Mouse (Mus musculus): Measurements from ENCODE around the gene Gm2a.
"Not testable (repeated sequence)": the region's sequence is repeated elsewhere in the genome, so short reads cannot be mapped to it uniquely, and the experiment has no call there.

Gm2a gene

GRCm38 (mm10) chr11:55096731-55097462, 1.0 kb upstream of the Gm2a start:
- no peak for DNase-seq (ENCODE audit: low read depth)

DNA sequence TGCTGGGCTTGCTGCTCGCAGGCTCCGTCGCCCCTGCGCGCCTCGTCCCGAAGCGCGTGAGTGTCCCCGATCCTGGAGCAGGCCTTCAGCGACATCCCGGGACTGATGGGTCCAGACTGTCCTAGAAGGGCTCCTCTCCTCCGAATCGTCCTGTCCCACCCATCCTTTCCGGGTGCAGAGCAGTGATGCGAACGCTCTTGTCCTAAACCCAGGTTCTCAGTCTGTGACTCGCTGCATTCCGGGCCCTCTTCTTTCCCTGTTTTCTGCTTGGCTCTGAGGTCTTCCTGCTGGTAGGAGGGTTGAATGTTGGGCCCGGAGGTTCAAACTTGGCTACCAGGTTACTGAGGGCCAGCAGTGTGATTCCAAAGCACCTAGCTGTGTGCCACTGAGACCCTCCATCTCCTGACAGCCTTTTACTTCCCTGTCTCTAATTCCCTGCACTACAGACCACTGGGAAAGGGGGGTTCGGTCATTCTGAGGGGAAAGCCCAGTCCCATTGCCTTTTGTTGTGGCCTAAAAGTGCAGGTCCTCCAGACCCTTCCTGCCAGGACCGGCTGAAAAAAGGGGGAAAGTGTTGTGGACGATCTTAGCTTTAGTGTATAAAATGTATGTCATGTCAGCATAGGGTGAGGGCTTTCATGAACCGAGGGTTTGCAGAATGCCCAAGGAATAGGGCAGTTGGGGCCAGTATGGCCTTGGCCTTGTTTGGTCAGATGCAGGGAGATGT, 437 bp downstream of the Gm2a start:
- DNase-seq (ENCODE audit: low read depth): peak; percentile 25

GRCm38 (mm10) chr11:55099019-55099771, 1.3 kb downstream of the Gm2a start:
- DNase-seq (ENCODE audit: low read depth): no peak

DNA sequence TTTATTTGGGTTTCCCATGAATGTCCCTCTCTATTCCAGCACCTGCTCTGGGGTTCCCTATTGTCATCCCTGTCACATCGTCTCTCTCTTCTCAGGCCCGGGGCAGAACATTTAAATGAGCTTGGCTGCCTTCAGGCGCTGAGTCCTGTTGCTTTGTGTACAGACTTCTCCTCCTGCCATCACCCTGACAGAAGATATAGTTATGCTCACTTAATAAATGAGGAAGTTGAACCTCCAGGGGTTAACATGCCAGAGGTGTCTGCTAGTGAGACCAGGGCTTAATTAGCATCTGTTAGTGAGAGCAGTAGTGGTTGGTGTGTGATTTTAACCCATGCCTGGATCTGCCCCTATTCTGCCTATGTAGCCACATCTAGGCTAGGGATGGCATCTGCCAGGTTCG, 2.0 kb downstream of the Gm2a start:
- peak; percentile 46 for DNase-seq (ENCODE audit: low read depth)

DNA sequence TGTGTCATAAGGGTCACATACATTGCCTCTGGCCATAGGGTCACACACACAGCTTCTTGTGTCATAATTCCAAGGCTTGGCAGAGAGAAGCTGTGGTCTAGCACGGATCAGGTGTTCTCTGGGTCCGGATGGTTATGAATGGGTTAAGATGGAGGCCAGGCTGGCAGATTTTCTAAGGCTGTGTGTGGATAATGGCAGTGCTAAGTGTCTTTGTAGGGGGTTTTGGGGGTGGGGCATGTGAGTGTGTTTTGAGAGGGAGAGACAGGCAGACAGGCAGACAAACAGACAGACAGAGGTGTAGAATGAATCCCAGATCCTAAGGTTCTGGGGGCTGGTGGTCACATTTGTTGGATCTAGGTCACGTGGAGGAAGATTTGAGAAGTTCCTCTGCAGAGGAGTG, 4.1 kb downstream of the Gm2a start:
- DNase-seq (ENCODE audit: low read depth): no peak

DNA sequence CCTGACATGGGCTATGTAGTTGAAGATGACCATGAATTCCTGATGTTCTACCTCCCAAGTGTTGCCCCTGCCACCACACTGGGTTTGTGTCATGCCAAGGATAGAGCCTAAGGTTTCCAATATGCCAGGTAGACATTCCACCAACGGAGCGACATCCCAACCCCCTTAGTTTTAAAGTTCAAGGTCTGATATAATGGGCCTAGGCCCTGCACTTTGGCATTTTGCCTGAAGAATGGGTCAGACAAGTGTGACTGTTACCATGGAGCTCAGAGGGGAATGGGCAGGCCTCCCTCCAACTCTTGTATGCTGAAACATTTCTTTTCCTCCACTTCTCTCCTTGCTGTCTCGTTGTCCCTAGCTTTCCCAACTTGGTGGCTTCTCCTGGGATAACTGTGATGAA, 5.3 kb downstream of the Gm2a start:
- no peak for DNase-seq (ENCODE audit: low read depth)

DNA sequence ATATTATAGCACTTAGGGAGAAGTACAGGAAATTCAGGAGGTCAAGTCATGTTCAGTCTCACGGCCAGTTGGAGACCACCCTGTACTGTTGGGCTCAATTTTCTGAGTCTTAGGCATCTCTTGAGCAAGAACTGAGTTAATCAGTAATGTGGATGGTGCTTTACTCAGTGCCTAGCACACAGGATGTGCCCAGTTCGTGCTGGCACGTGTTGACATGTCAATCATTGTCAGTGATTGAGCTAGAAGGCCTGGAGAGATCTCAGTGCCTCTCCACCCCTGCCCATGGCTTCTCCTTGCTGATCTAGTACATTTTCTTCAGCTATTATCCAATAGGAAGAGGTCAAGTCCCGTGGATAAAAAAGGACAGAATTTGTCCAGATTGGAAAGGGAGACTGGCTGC, 7.5 kb downstream of the Gm2a start:
- no peak for DNase-seq (ENCODE audit: low read depth)

DNA sequence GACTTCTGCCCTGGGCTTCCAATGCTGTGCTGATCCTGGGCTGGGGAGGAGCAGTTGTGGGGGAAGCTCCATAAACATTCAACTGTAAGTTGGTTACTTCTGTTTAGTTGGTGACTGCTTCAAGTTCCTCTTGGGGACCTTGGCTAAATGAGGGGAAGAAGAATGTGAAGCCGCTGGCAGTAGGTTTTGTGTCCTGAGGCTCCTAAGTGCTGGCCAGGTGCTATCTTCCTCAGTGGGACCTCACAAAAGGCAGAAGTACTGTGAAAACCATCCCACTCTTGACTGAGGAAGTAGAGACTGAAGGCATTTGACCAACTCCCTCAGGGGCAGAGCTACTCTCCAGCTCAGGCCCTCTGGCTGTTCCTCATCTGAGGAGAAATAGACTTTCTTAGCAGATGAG, 8.7 kb downstream of the Gm2a start:
- no peak for DNase-seq (ENCODE audit: low read depth)

GRCm38 (mm10) chr11:55109521-55110300, 11.8 kb downstream of the Gm2a start:
- no peak for DNase-seq (ENCODE audit: low read depth)

DNA sequence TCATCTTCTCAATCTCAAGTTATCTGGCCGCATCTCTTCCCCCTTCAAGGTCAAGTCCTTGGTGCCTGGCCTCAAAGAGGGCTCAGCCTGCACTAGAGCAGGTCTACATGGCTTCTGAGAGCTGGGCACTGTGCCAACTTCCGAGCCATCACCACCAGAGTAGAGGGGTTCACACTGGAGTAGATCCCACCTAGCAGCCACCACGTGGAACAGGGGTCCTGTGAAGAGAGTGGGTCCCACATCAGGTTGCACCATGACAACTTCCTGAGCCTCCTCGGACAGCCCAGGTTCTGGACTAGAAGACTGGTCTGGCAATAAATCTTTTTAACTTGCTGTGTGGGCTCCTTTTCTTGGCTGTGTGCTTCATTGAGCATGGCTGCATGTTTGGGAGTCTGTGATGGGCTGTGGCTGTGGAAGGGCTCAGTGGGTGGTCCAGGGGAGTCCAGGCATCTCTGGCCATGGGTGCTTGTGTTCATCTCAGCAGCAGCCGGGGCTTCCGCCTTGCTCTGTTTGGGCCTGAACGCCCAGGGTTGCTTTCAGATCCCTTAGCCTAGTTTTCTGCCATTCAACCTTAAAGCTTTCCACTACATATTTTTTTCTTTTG, 12.8 kb downstream of the Gm2a start:
- no peak for DNase-seq (ENCODE audit: low read depth)

- DNase-seq (ENCODE audit: low read depth): peak; percentile 40
Measured at GRCm38 (mm10) chr11:55113209-55113860, 15.4 kb downstream of the Gm2a start.

DNA sequence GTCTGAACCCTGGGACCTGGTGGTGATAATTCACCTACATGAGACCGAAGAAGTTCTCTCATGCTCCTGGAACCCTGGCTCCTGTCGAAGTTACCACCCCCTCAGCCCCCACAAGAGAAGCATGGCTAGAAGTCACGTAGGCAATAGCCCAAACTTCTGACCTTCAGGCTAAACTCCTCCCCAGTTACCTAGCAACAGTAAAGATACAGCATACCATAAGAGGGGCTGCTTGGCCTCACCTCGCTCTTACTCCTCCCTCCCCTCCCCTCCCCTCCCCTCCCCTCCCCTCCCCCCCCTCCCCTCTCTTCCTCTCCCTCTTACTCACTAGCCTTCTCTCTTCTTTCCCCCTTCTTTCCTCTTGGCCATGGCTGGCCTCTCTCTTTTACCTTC, 15.9 kb downstream of the Gm2a start:
- not testable (repeated sequence) for DNase-seq (ENCODE audit: low read depth)

GRCm38 (mm10) chr11:55114291-55114690, 16.4 kb downstream of the Gm2a start:
- DNase-seq (ENCODE audit: low read depth): no peak

GRCm38 (mm10) chr11:55116004-55116403, 18.1 kb downstream of the Gm2a start:
- peak; percentile 72 for DNase-seq (ENCODE audit: low read depth)

DNA sequence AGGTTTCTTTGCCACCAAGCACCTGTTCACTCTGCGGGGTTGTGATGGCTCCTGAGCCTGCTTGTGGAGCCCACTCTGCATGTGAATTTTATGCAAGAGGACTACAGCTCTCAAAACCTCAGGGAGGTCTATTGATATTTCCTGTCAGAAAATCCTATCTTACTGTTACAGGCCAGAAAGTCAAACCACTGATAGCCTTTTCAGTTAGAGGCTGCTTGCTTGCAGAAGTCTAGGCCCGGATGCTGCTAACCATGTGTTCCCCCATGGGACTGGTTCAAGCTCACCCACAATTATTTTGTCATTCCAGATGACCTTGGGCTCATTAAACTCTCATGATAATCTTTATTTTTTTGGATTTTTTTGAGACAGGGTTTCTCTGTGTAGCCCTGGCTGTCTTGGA, 19.1 kb downstream of the Gm2a start:
- DNase-seq (ENCODE audit: low read depth): peak; percentile 93

- no peak for DNase-seq (ENCODE audit: low read depth)
Measured at GRCm38 (mm10) chr11:55120279-55120678, 22.4 kb downstream of the Gm2a start.

DNA sequence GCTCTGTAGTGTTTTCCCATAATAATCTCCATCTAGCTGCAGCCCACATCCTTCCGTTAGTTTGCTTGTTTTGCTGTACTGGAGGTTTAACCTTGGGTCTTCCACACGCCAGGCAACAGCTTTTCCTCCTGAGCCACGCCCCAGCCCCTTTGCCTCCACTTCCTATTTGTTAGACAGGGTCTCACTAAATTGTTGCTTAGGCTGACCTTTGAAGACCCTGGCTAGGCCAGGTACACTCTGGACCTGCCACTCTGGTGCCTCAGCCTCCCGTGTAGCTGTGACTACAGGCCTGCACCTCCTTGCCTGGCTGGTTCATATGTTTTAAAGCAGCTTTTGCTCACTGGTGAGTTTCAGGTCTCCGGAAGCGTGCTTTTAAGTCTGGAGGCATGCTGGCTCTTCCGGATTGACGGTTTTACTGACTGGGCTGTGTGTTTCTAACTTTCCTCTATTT, 22.9 kb downstream of the Gm2a start:
- peak; percentile 97 for DNase-seq (ENCODE audit: low read depth)

GRCm38 (mm10) chr11:55121430-55121829, 23.5 kb downstream of the Gm2a start:
- no peak for DNase-seq (ENCODE audit: low read depth)

DNA sequence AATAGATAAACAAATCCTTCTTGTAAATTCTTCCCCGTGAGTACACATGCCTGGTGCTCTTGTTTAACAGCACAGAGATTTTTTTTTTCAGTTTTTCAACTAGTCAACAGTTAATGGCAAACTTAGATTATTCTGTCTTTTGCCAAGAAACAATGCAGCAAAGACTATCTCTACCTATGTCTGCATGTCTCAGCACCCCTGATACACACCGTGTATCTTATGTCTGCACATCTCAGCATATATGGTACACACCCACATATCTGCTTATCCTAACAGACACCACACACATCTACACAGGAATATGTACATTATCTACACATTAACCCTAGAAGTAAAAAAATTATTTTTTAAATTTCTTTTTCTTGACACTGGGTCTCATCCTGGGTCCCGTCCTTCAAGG, 28.7 kb downstream of the Gm2a start:
- no peak for DNase-seq (ENCODE audit: low read depth)

DNA sequence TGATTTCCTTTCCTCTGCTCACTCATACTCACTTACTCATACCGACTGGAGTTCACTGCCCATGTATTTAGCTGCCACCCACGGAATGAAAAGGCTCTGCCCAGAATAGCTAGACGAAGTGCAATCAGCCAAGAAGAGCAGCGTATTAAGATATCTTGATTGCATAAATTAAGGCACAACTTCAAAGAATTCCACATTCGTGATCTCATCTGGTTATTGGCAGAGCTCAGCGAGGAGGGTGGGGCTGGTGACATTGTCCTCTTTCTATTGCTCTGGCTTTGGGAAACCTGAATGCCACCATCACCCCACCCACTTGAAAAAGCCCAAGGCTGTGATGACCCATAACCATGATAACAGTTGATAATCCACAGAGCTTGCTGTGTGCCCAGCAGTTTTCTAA, 30.0 kb downstream of the Gm2a start:
- DNase-seq (ENCODE audit: low read depth): no peak

DNA sequence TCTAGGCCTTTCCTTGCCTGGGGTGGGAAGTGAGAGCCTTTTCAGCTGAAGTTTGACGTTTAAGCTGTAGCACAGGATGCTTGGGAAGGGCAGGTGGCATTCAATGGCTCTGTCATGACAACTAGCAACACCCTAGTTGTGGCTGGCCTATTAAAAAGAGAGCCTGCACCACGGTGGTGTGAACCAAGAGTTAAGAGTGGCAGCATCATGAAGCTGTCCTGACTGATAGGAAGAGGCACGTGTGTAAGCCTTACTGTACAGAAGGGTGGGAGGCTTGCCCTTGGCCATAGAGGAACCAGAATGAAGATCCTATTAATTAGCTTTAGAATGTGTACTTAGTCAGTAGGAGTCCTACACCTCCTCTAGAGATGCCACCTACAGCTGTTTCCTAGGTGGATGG, 30.5 kb downstream of the Gm2a start:
- DNase-seq (ENCODE audit: low read depth): no peak

Data from 416B (cell line).